Mouse (Mus musculus) intestine, postnatal 0 days (tissue): ENCODE measurements around the gene Rhbg. TPM values are rescaled to one million over a fixed set of nuclear protein-coding genes. Genes with fewer than 3 reads are reported as not detected.

ENCODE experiments used
- ATAC-seq: fragments of 200-750 bp; cut with Nextera tagmentation; 2 replicates; pipeline ENCODE4 v1.8.0; 2017; ENCODE audit warnings: mild to moderate bottlenecking, moderate TSS enrichment, moderate library complexity
- H3K27ac ChIP-seq: fragments of 300-500 bp; sonication (generic); 2 replicates; pipeline ENCODE4 v1.5.1; 2014; ENCODE audit warnings: mild to moderate bottlenecking, low read depth, low read length, moderate library complexity
- H3K27me3 ChIP-seq: fragments of 300-500 bp; sonication (generic); replicated peaks from 2 replicates; pipeline ENCODE4 v1.6.1; 2014; ENCODE audit warnings: low read length, mixed read lengths; ENCODE audit not compliant: control insufficient read depth, insufficient read depth
- H3K36me3 ChIP-seq: fragments of 300-500 bp; sonication (generic); 2 replicates; pipeline ENCODE4 v1.6.1; 2014; ENCODE audit warnings: mild to moderate bottlenecking, moderate library complexity; ENCODE audit not compliant: control insufficient read depth, insufficient read depth
- H3K4me1 ChIP-seq: fragments of 300-500 bp; sonication (generic); replicated peaks from 2 replicates; pipeline ENCODE4 v1.6.1; 2014; ENCODE audit warnings: antibody characterized with exemption, low read length, mixed read lengths; ENCODE audit not compliant: control insufficient read depth, insufficient read depth
- H3K4me2 ChIP-seq: fragments of 300-500 bp; sonication (generic); replicated peaks from 2 replicates; pipeline ENCODE4 v1.6.1; 2014; ENCODE audit warnings: low read depth, mild to moderate bottlenecking, moderate library complexity
- H3K4me3 ChIP-seq: fragments of 300-500 bp; sonication (generic); 2 replicates; pipeline ENCODE4 v1.5.1; 2014; ENCODE audit warnings: low read depth, low read length
- H3K9ac ChIP-seq: fragments of 300-500 bp; sonication (generic); 2 replicates; pipeline ENCODE4 v1.6.1; 2014; ENCODE audit warnings: mild to moderate bottlenecking, low read depth, low read length
- H3K9me3 ChIP-seq: fragments of 300-500 bp; sonication (generic); 2 replicates; pipeline ENCODE4 v1.6.1; 2016; ENCODE audit warnings: mixed run types; ENCODE audit not compliant: control insufficient read depth
- CTCF ChIP-seq: sonication (generic); IDR thresholded peaks from 2 replicates; pipeline ENCODE4 v1.5.1; 2016; ENCODE audit warnings: low read depth, mild to moderate bottlenecking, control low read depth, antibody characterized with exemption, moderate library complexity
- WGBS: fragments of 180-500 bp; shearing (Covaris S2); extraction: QIAGEN DNeasy Blood & Tissue Kit; methylation state at CpG from one replicate; pipeline ENCODE4 v1.1.7; 2014; 5-methylcytosine and 5-hydroxymethylcytosine counted together
- polyA plus RNA-seq: library from polyadenylated mRNA; unstranded; fragments of >200 nt; fragmentation: Nextera tagmentation; extraction: Ambion mirVana; gene quantifications from 2 replicates; pipeline ENCODE4 v1.2.1, GENCODE M21; 2015

Gene Rhbg
- polyA plus RNA-seq, 1 experiment from 2014 or later, result 0.65 TPM

GRCm38 (mm10) chr3:88207451-88208100 is 46.9 kb downstream of the Rhbg start:
- no peak for ATAC-seq
- Histone ChIP-seq H3K27me3 (peaks cover 100% of the 10 kb centered on the region), H3K27ac (no peak overlapping the region), H3K9me3 (no peaks in the 10 kb centered on the region), H3K9ac (no peak overlapping the region), H3K36me3 (no peaks in the 10 kb centered on the region), H3K4me1 (no peaks in the 10 kb centered on the region), H3K4me2 (no peak overlapping the region), H3K4me3 (no peak overlapping the region)
- no peak for TF ChIP-seq CTCF
- WGBS, result 8% methylated on average over 15 of the region's 15 CpGs

- no peaks in the 10 kb centered on the region for H3K4me1 ChIP-seq
- 1% methylated on average over 14 of the region's 14 CpGs for WGBS
- no peak overlapping the region for H3K9ac ChIP-seq
- no peaks in the 10 kb centered on the region for H3K9me3 ChIP-seq
- no peaks in the 10 kb centered on the region for H3K36me3 ChIP-seq
- no peak overlapping the region for H3K27ac ChIP-seq
- no peak for ATAC-seq
- peaks cover 100% of the 10 kb centered on the region for H3K27me3 ChIP-seq
- TF ChIP-seq CTCF, result no peak
- no peak overlapping the region for H3K4me2 ChIP-seq
- no peak overlapping the region for H3K4me3 ChIP-seq
These were observed 47.6 kb downstream of the Rhbg start for GRCm38 (mm10) chr3:88206901-88207371.

GRCm38 (mm10) chr3:88206500-88206899 is 48.0 kb downstream of the Rhbg start:
- Histone ChIP-seq H3K4me1 (no peaks in the 10 kb centered on the region), H3K27ac (no peak overlapping the region), H3K4me3 (no peak overlapping the region), H3K9me3 (no peaks in the 10 kb centered on the region), H3K36me3 (no peaks in the 10 kb centered on the region), H3K4me2 (no peak overlapping the region), H3K9ac (no peak overlapping the region), H3K27me3 (peaks cover 100% of the 10 kb centered on the region)
- WGBS, result 6% methylated on average over 3 of the region's 3 CpGs
- no peak for ATAC-seq
- TF ChIP-seq CTCF, result no peak

GRCm38 (mm10) chr3:88205563-88206491 is 48.7 kb downstream of the Rhbg start:
- Histone ChIP-seq H3K36me3 (no peaks in the 10 kb centered on the region), H3K9me3 (no peaks in the 10 kb centered on the region), H3K27me3 (peaks cover 100% of the 10 kb centered on the region), H3K4me1 (peaks cover 2% of the 10 kb centered on the region; the same call in 1 of the 2 replicates), H3K4me3 (no peak overlapping the region), H3K9ac (no peak overlapping the region), H3K27ac (no peak overlapping the region), H3K4me2 (no peak overlapping the region)
- 6% methylated on average over 8 of the region's 8 CpGs for WGBS
- ATAC-seq, result no peak
- no peak for TF ChIP-seq CTCF

- Histone ChIP-seq H3K36me3 (no peaks in the 10 kb centered on the region), H3K9ac (no peak overlapping the region), H3K9me3 (no peaks in the 10 kb centered on the region), H3K27me3 (peaks cover 100% of the 10 kb centered on the region), H3K4me2 (no peak overlapping the region), H3K27ac (no peak overlapping the region), H3K4me3 (no peak overlapping the region), H3K4me1 (peaks cover 6% of the 10 kb centered on the region; the same call in 1 of the 2 replicates)
- WGBS, result 18% methylated on average over 4 of the region's 4 CpGs
- ATAC-seq, result no peak
- no peak for TF ChIP-seq CTCF
These were observed 49.3 kb downstream of the Rhbg start for GRCm38 (mm10) chr3:88205176-88205562.

- H3K27me3 ChIP-seq, result peaks cover 97% of the 10 kb centered on the region
- peaks cover 6% of the 10 kb centered on the region; the same call in 1 of the 2 replicates for H3K4me1 ChIP-seq
- H3K36me3 ChIP-seq, result no peaks in the 10 kb centered on the region
- H3K9me3 ChIP-seq, result no peaks in the 10 kb centered on the region
- H3K9ac ChIP-seq, result no peak overlapping the region
- no peak overlapping the region for H3K4me2 ChIP-seq
- H3K27ac ChIP-seq, result no peak overlapping the region
- no peak for ATAC-seq
- no peak for TF ChIP-seq CTCF
- no peak overlapping the region for H3K4me3 ChIP-seq
- WGBS, result 27% methylated on average over 1 of the region's 1 CpGs
These were observed 49.8 kb downstream of the Rhbg start for GRCm38 (mm10) chr3:88204751-88205150.
